Comparison of ENCODE assay signal across 16 mouse cellular contexts in the genomic region with DNA sequence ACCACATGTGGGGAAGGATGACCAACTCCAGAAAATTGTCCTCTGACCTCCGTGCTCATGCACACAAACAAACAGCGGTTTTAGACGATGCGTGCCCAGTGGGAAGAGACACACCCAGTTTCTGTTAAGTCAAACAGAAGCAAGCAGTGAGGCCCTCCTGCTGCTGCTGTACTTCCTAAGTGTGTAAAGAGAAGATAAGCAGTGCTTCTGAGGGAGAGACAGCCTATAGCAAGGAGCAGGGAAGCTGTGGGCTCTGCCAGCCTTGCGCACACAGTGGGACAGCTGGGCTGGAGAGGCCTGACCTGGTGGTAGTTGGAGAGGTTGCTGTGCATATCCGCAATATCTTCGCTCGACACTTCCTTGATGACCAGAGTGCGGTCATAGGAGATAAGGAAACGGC. TPM values are rescaled to one million over a fixed set of nuclear protein-coding genes. Genes with fewer than 3 reads are reported as not detected.
DNase-seq lines count a peak whose midpoint lies in the region; ATAC-seq and TF ChIP-seq lines count a peak whose summit lies in the region.
"Had no signal": no experiment of that assay in that cellular context is flagged by ENCODE, and none has a peak within 500 bp of the region (broad histone marks: within the 10 kb centered on the region; RNA-seq: fewer than 3 reads in every experiment).

No protein-coding gene starts in this region.

- H3K4me2 ChIP-seq in liver, embryonic 14.5 days (ENCODE audit: low read depth): peak overlapping the region; percentile 91
- no peak overlapping the region for H3K4me2 ChIP-seq in hindbrain, embryonic 14.5 days (replicated peaks)
- H3K4me2 ChIP-seq: embryonic facial prominence, embryonic 12.5 days; forebrain, embryonic 13.5 days had no signal

- H3K9ac ChIP-seq in liver, embryonic 14.5 days (replicated peaks): peak overlapping the region; percentile 85
- no peak overlapping the region for H3K9ac ChIP-seq in hindbrain, embryonic 14.5 days
- H3K9ac ChIP-seq: embryonic facial prominence, embryonic 12.5 days; forebrain, embryonic 13.5 days had no signal

- TF ChIP-seq CTCF in liver, embryonic 14.5 days (IDR thresholded peaks at IDR 0.05; ENCODE audit: low read depth): no peak; the same call in 1 of the 2 replicates

- peaks cover 76% of the 10 kb centered on the region for H3K36me3 ChIP-seq in heart, embryonic 10.5 days
- H3K36me3 ChIP-seq in liver, embryonic 14.5 days (replicated peaks; ENCODE audit: control insufficient read depth, insufficient read depth, low read depth): peaks cover 85% of the 10 kb centered on the region
- peaks cover 80% of the 10 kb centered on the region for H3K36me3 ChIP-seq in hindbrain, embryonic 14.5 days (replicated peaks; ENCODE audit: control insufficient read depth, insufficient read depth)

- no peak overlapping the region for H3K4me3 ChIP-seq in heart, embryonic 10.5 days
- H3K4me3 ChIP-seq in liver, embryonic 14.5 days (ENCODE audit: insufficient read depth in 1 of 2, low read depth in 2 of 2, low read length in 2 of 2): peak overlapping the region; percentile 52 to 53
- H3K4me3 ChIP-seq in hindbrain, embryonic 14.5 days (replicated peaks; ENCODE audit: low read length): no peak overlapping the region
- H3K4me3 ChIP-seq: embryonic facial prominence, embryonic 12.5 days; forebrain, embryonic 13.5 days; heart, adult 2 months had no signal

- WGBS in heart, embryonic 10.5 days: 71% methylated on average over 10 of the region's 10 CpGs
- WGBS in liver, embryonic 14.5 days (ENCODE audit: insufficient replicate concordance): 10% methylated on average over 10 of the region's 10 CpGs
- WGBS in hindbrain, embryonic 14.5 days: 92% methylated on average over 10 of the region's 10 CpGs

- no peaks in the 10 kb centered on the region for H3K27me3 ChIP-seq in heart, embryonic 10.5 days (ENCODE audit: insufficient read depth, poor library complexity, severe bottlenecking)
- no peaks in the 10 kb centered on the region for H3K27me3 ChIP-seq in liver, embryonic 14.5 days (ENCODE audit: control insufficient read depth, insufficient read depth, low read length)
- H3K27me3 ChIP-seq in hindbrain, embryonic 14.5 days (ENCODE audit: control insufficient read depth, insufficient read depth, low read length): no peaks in the 10 kb centered on the region
- H3K27me3 ChIP-seq: CH12.LX; embryonic facial prominence, embryonic 12.5 days; forebrain, embryonic 13.5 days had no signal

- TF ChIP-seq EP300 in liver, embryonic 14.5 days (IDR thresholded peaks at IDR 0.05; ENCODE audit: low read depth): peak; percentile 92

- peak; percentile 89 for ATAC-seq in liver, embryonic 14.5 days (ENCODE audit: insufficient read depth)
- no peak for ATAC-seq in hindbrain, embryonic 14.5 days (ENCODE audit: low FRiP score)
- ATAC-seq: forebrain, embryonic 13.5 days had no signal

- no peaks in the 10 kb centered on the region for H3K9me3 ChIP-seq in heart, embryonic 10.5 days
- H3K9me3 ChIP-seq in liver, embryonic 14.5 days (ENCODE audit: control insufficient read depth, low read length): no peaks in the 10 kb centered on the region
- H3K9me3 ChIP-seq in hindbrain, embryonic 14.5 days (ENCODE audit: control insufficient read depth, low read length): no peaks in the 10 kb centered on the region
- H3K9me3 ChIP-seq: embryonic facial prominence, embryonic 12.5 days; forebrain, embryonic 13.5 days had no signal

- H3K27ac ChIP-seq in heart, embryonic 10.5 days: peak overlapping the region; percentile 59; the same call in 1 of the 2 replicates
- H3K27ac ChIP-seq in liver, embryonic 14.5 days: peak overlapping the region; percentile 100
- no peak overlapping the region for H3K27ac ChIP-seq in hindbrain, embryonic 14.5 days
- H3K27ac ChIP-seq: embryonic facial prominence, embryonic 12.5 days; forebrain, embryonic 13.5 days; heart, adult 2 months had no signal

- peaks cover 15% of the 10 kb centered on the region for H3K4me1 ChIP-seq in heart, embryonic 10.5 days
- peaks cover 59 to 62% of the 10 kb centered on the region in 2 experiments for H3K4me1 ChIP-seq in liver, embryonic 14.5 days (replicated peaks; ENCODE audit: control insufficient read depth in 2 of 2, insufficient read depth in 2 of 2, low read length in 1 of 2)
- peaks cover 8% of the 10 kb centered on the region for H3K4me1 ChIP-seq in hindbrain, embryonic 14.5 days (replicated peaks; ENCODE audit: control insufficient read depth, insufficient read depth, low read length)

- peak; percentile 91 for DNase-seq in heart, embryonic 10.5 days (ENCODE audit: low spot score)
- no peak for DNase-seq in heart, adult 8-10 months (ENCODE audit: low spot score)
- DNase-seq in spleen, postnatal 10 days (ENCODE audit: low spot score in 2 of 2): peak; percentile 41 to 55
- no peak for DNase-seq in spleen, adult 12 weeks (ENCODE audit: low spot score)
- peak; percentile 83 to 89 (median 85) for DNase-seq in liver, embryonic 14.5 days (ENCODE audit: low read depth in 3 of 3, low spot score in 3 of 3)
- peak; percentile 61 for DNase-seq in yolk sac, embryonic 10.5 days (ENCODE audit: low spot score)
- no peak for DNase-seq in kidney, adult 11 months
- no peak for DNase-seq in hindbrain, embryonic 14.5 days (ENCODE audit: low spot score)
- DNase-seq: adrenal gland, adult 8-10 months; heart, adult 2 months; kidney, adult 2 months; right cerebral cortex, postnatal 14 days; thymus, postnatal 4 days had no signal

RNA-seq across cellular contexts. Expression of a gene that starts 6.0 kb away (rescaled TPM):
- polyA plus RNA-seq in heart, embryonic 10.5 days (2016; fragmentation: Nextera tagmentation; extraction: Ambion mirVana): 27.9 and 29.3 TPM in 2 replicates
- total RNA-seq in heart, adult 8-10 months (2022): 10 to 100 TPM; 32.4 to 38.3 (median 35.3) TPM
- polyA plus RNA-seq in liver, embryonic 14.5 days (2012; rRNA removed): 28.2 and 31.2 TPM in 2 replicates
- 25.7 and 31.1 TPM in 2 replicates for polyA plus RNA-seq in liver, embryonic 14.5 days (2014; fragmentation: Nextera tagmentation; extraction: Ambion mirVana)
- polyA plus RNA-seq in hindbrain, embryonic 14.5 days (2014; fragmentation: Nextera tagmentation; extraction: Ambion mirVana): 16.8 and 17.1 TPM in 2 replicates

RNA-seq across cellular contexts. Expression of a gene that starts 9.8 kb away (rescaled TPM):
- 78.4 and 91.4 TPM in 2 replicates for polyA plus RNA-seq in heart, embryonic 10.5 days (2016; fragmentation: Nextera tagmentation; extraction: Ambion mirVana)
- total RNA-seq in heart, adult 8-10 months (2022): 10 to 100 TPM; 18.1 to 29.6 (median 24.2) TPM
- polyA plus RNA-seq in liver, embryonic 14.5 days (2012; rRNA removed): 35.9 and 38.6 TPM in 2 replicates
- 11.2 and 15.0 TPM in 2 replicates for polyA plus RNA-seq in liver, embryonic 14.5 days (2014; fragmentation: Nextera tagmentation; extraction: Ambion mirVana)
- 223 and 231 TPM in 2 replicates for polyA plus RNA-seq in hindbrain, embryonic 14.5 days (2014; fragmentation: Nextera tagmentation; extraction: Ambion mirVana)

RNA-seq across cellular contexts. Expression of a gene that starts 15.5 kb away (rescaled TPM):
- polyA plus RNA-seq in heart, embryonic 10.5 days (2016; fragmentation: Nextera tagmentation; extraction: Ambion mirVana): 21.4 and 28.8 TPM in 2 replicates
- total RNA-seq in heart, adult 8-10 months (2022): 10 to 100 TPM in 3 of 4 experiments, 1 to 10 TPM in 1; 8.1 to 13.4 (median 10.8) TPM
- polyA plus RNA-seq in liver, embryonic 14.5 days (2012; rRNA removed): 6.9 and 7.7 TPM in 2 replicates
- 3.4 and 4.8 TPM in 2 replicates for polyA plus RNA-seq in liver, embryonic 14.5 days (2014; fragmentation: Nextera tagmentation; extraction: Ambion mirVana)
- 23.5 and 25.5 TPM in 2 replicates for polyA plus RNA-seq in hindbrain, embryonic 14.5 days (2014; fragmentation: Nextera tagmentation; extraction: Ambion mirVana)

RNA-seq across cellular contexts. Expression of a gene that starts 24.9 kb away (rescaled TPM):
- 9.2 and 12.9 TPM in 2 replicates for polyA plus RNA-seq in heart, embryonic 10.5 days (2016; fragmentation: Nextera tagmentation; extraction: Ambion mirVana)
- 10 to 100 TPM; 13.0 to 24.6 (median 15.5) TPM for total RNA-seq in heart, adult 8-10 months (2022)
- 1.5 and 1.7 TPM in 2 replicates for polyA plus RNA-seq in liver, embryonic 14.5 days (2012; rRNA removed)
- polyA plus RNA-seq in liver, embryonic 14.5 days (2014; fragmentation: Nextera tagmentation; extraction: Ambion mirVana): 0.75 and 1.3 TPM in 2 replicates
- 0.94 and 0.99 TPM in 2 replicates for polyA plus RNA-seq in hindbrain, embryonic 14.5 days (2014; fragmentation: Nextera tagmentation; extraction: Ambion mirVana)

RNA-seq across cellular contexts. Expression of a gene that starts 40.3 kb away (rescaled TPM):
- polyA plus RNA-seq in heart, embryonic 10.5 days (2016; fragmentation: Nextera tagmentation; extraction: Ambion mirVana): 1.5 and 3.6 TPM in 2 replicates
- 1 to 10 TPM; 1.2 to 3.2 (median 1.5) TPM for total RNA-seq in heart, adult 8-10 months (2022)
- 9.9 and 10.4 TPM in 2 replicates for polyA plus RNA-seq in liver, embryonic 14.5 days (2012; rRNA removed)
- polyA plus RNA-seq in liver, embryonic 14.5 days (2014; fragmentation: Nextera tagmentation; extraction: Ambion mirVana): 14.6 and 17.1 TPM in 2 replicates
- polyA plus RNA-seq in hindbrain, embryonic 14.5 days (2014; fragmentation: Nextera tagmentation; extraction: Ambion mirVana): 73.7 and 79.1 TPM in 2 replicates

Comparison
In these comparisons a context has a peak if more than half of its experiments do, and no peak if none do; other contexts are left out.
1. DNase-seq: peak in heart, embryonic 10.5 days (single experiment), spleen, postnatal 10 days (2 of 2), liver, embryonic 14.5 days (3 of 3) and yolk sac, embryonic 10.5 days (single experiment); none in heart, adult 8-10 months (single experiment), spleen, adult 12 weeks (single experiment), kidney, adult 11 months (single experiment) and hindbrain, embryonic 14.5 days (single experiment).
2. H3K4me3 ChIP-seq: peak in liver, embryonic 14.5 days (2 of 2); none in heart, embryonic 10.5 days (single experiment) and hindbrain, embryonic 14.5 days (single experiment).